Mouse (Mus musculus) intestine, embryonic 16.5 days (tissue): Measurements from ENCODE around the gene Ppp1r17. TPM values are rescaled to one million over a fixed set of nuclear protein-coding genes. Genes with fewer than 3 reads are reported as not detected.

ENCODE experiments used
- ATAC-seq: fragments of 200-750 bp; cut with Nextera tagmentation; 2 replicates; pipeline ENCODE4 v1.8.0; 2017; ENCODE audit warnings: moderate TSS enrichment, moderate library complexity
- H3K27ac ChIP-seq: fragments of 300-500 bp; sonication (generic); 2 replicates; pipeline ENCODE4 v1.5.1; 2014; ENCODE audit warnings: mild to moderate bottlenecking, low read length
- H3K27me3 ChIP-seq: fragments of 300-500 bp; sonication (generic); replicated peaks from 2 replicates; pipeline ENCODE4 v1.6.1; 2014; ENCODE audit warnings: low read length, control low read depth, mixed read lengths; ENCODE audit not compliant: control insufficient read depth, insufficient read depth
- H3K36me3 ChIP-seq: fragments of 300-500 bp; sonication (generic); 2 replicates; pipeline ENCODE4 v1.6.1; 2014; ENCODE audit warnings: low read length, control low read depth; ENCODE audit not compliant: control insufficient read depth, insufficient read depth
- H3K4me1 ChIP-seq: fragments of 300-500 bp; sonication (generic); 2 replicates; pipeline ENCODE4 v1.6.1; 2014; ENCODE audit warnings: low read length, control low read depth, mixed read lengths; ENCODE audit not compliant: control insufficient read depth, insufficient read depth
- H3K4me2 ChIP-seq: fragments of 300-500 bp; sonication (generic); 2 replicates; pipeline ENCODE4 v1.6.1; 2014; ENCODE audit warnings: low read depth, low read length, control low read depth
- H3K4me3 ChIP-seq: fragments of 300-500 bp; sonication (generic); 2 replicates; pipeline ENCODE4 v1.5.1; 2014; ENCODE audit warnings: mild to moderate bottlenecking, low read length
- H3K9ac ChIP-seq: fragments of 300-500 bp; sonication (generic); 2 replicates; pipeline ENCODE4 v1.6.1; 2014; ENCODE audit warnings: low read depth, low read length
- H3K9me3 ChIP-seq: fragments of 300-500 bp; sonication (generic); 2 replicates; pipeline ENCODE4 v1.6.1; 2016; ENCODE audit warnings: low read length, control low read depth; ENCODE audit not compliant: control insufficient read depth
- WGBS: fragments of 180-500 bp; shearing (Covaris S2); extraction: QIAGEN DNeasy Blood & Tissue Kit; methylation state at CpG from one replicate; pipeline ENCODE4 v1.1.7; 2014; 5-methylcytosine and 5-hydroxymethylcytosine counted together
- polyA plus RNA-seq: library from polyadenylated mRNA; unstranded; fragments of >200 nt; fragmentation: Nextera tagmentation; extraction: Ambion mirVana; gene quantifications from 2 replicates; pipeline ENCODE4 v1.2.1, GENCODE M21; 2015

The Ppp1r17 gene
- 0.17 and 0.29 TPM in 2 replicates for polyA plus RNA-seq

GRCm38 (mm10) chr6:56017291-56017994 lies at the start of gene Ppp1r17:
Gene Ppp1r17, plus strand, starts transcription at chr6:56017497.
- H3K9me3 ChIP-seq, result no peaks in the 10 kb centered on the region
- ATAC-seq, result no peak
- WGBS, result 63% methylated on average over 16 of the region's 16 CpGs

GRCm38 (mm10) chr6:55972998-55973397 lies 44.3 kb upstream of the Ppp1r17 start:
- H3K9ac ChIP-seq, result no peak overlapping the region
- no peak for ATAC-seq
- no peak overlapping the region for H3K27ac ChIP-seq
- no peaks in the 10 kb centered on the region for H3K4me1 ChIP-seq
- H3K27me3 ChIP-seq, result no peaks in the 10 kb centered on the region
- H3K9me3 ChIP-seq, result no peaks in the 10 kb centered on the region
- no peaks in the 10 kb centered on the region for H3K36me3 ChIP-seq
- no peak overlapping the region for H3K4me2 ChIP-seq
- H3K4me3 ChIP-seq, result no peak overlapping the region

More at GRCm38 (mm10) chr6:56017291-56017994, at the start of gene Ppp1r17:
- Histone ChIP-seq H3K4me1 (no peaks in the 10 kb centered on the region), H3K4me2 (no peak within 1 kb of the TSS), H3K27me3 (no peaks in the 10 kb centered on the region), H3K9ac (no peak within 1 kb of the TSS), H3K27ac (no peak within 1 kb of the TSS), H3K36me3 (no peaks in the 10 kb centered on the region), H3K4me3 (no peak within 1 kb of the TSS)

GRCm38 (mm10) chr6:55979766-55980165 lies 37.5 kb upstream of the Ppp1r17 start:
- 87% methylated on average over 2 of the region's 2 CpGs for WGBS
- H3K9ac ChIP-seq, result no peak overlapping the region
- H3K27ac ChIP-seq, result no peak overlapping the region
- no peaks in the 10 kb centered on the region for H3K36me3 ChIP-seq
- H3K4me3 ChIP-seq, result no peak overlapping the region
- no peaks in the 10 kb centered on the region for H3K4me1 ChIP-seq
- no peak for ATAC-seq
- H3K9me3 ChIP-seq, result no peaks in the 10 kb centered on the region
- H3K27me3 ChIP-seq, result no peaks in the 10 kb centered on the region
- H3K4me2 ChIP-seq, result no peak overlapping the region

- no peak overlapping the region for H3K4me3 ChIP-seq
- no peak overlapping the region for H3K9ac ChIP-seq
- 81% methylated on average over 4 of the region's 4 CpGs for WGBS
- no peaks in the 10 kb centered on the region for H3K4me1 ChIP-seq
- H3K27ac ChIP-seq, result no peak overlapping the region
- H3K9me3 ChIP-seq, result no peaks in the 10 kb centered on the region
- no peaks in the 10 kb centered on the region for H3K36me3 ChIP-seq
- no peaks in the 10 kb centered on the region for H3K27me3 ChIP-seq
- no peak overlapping the region for H3K4me2 ChIP-seq
- no peak for ATAC-seq
Observed at GRCm38 (mm10) chr6:56008711-56009110, 8.6 kb upstream of the Ppp1r17 start.

- no peak overlapping the region for H3K27ac ChIP-seq
- no peak overlapping the region for H3K9ac ChIP-seq
- no peak overlapping the region for H3K4me2 ChIP-seq
- 75% methylated on average over 5 of the region's 5 CpGs for WGBS
- no peak for ATAC-seq
- H3K4me3 ChIP-seq, result no peak overlapping the region
- H3K27me3 ChIP-seq, result no peaks in the 10 kb centered on the region
- no peaks in the 10 kb centered on the region for H3K9me3 ChIP-seq
- H3K36me3 ChIP-seq, result no peaks in the 10 kb centered on the region
- no peaks in the 10 kb centered on the region for H3K4me1 ChIP-seq
Observed at GRCm38 (mm10) chr6:56012384-56012783, 4.9 kb upstream of the Ppp1r17 start.

- Histone ChIP-seq H3K36me3 (no peaks in the 10 kb centered on the region), H3K4me1 (no peaks in the 10 kb centered on the region), H3K27me3 (no peaks in the 10 kb centered on the region), H3K9ac (no peak overlapping the region), H3K4me2 (no peak overlapping the region), H3K27ac (no peak overlapping the region), H3K4me3 (no peak overlapping the region), H3K9me3 (no peaks in the 10 kb centered on the region)
- ATAC-seq, result no peak
- 42% methylated on average over 2 of the region's 2 CpGs for WGBS
Observed at GRCm38 (mm10) chr6:56019632-56020031, 2.3 kb downstream of the Ppp1r17 start.

GRCm38 (mm10) chr6:56025533-56025932 lies 8.2 kb downstream of the Ppp1r17 start:
- Histone ChIP-seq H3K27ac (no peak overlapping the region), H3K4me3 (no peak overlapping the region), H3K9me3 (no peaks in the 10 kb centered on the region), H3K9ac (no peak overlapping the region), H3K27me3 (no peaks in the 10 kb centered on the region), H3K4me2 (no peak overlapping the region), H3K4me1 (no peaks in the 10 kb centered on the region), H3K36me3 (no peaks in the 10 kb centered on the region)
- no peak for ATAC-seq
- 68% methylated on average over 2 of the region's 2 CpGs for whole genome bisulfite sequencing

GRCm38 (mm10) chr6:56027318-56027717 lies 10.0 kb downstream of the Ppp1r17 start:
- Histone ChIP-seq H3K4me1 (no peaks in the 10 kb centered on the region), H3K9me3 (no peaks in the 10 kb centered on the region), H3K27ac (no peak overlapping the region), H3K27me3 (no peaks in the 10 kb centered on the region), H3K9ac (no peak overlapping the region), H3K36me3 (no peaks in the 10 kb centered on the region), H3K4me3 (no peak overlapping the region), H3K4me2 (no peak overlapping the region)
- 60% methylated on average over 6 of the region's 6 CpGs for WGBS
- no peak for ATAC-seq

GRCm38 (mm10) chr6:56027966-56028365 lies 10.7 kb downstream of the Ppp1r17 start:
- WGBS, result 81% methylated on average over 5 of the region's 5 CpGs
- no peak overlapping the region for H3K4me2 ChIP-seq
- H3K9me3 ChIP-seq, result no peaks in the 10 kb centered on the region
- no peaks in the 10 kb centered on the region for H3K27me3 ChIP-seq
- H3K9ac ChIP-seq, result no peak overlapping the region
- ATAC-seq, result no peak
- H3K4me1 ChIP-seq, result no peaks in the 10 kb centered on the region
- H3K4me3 ChIP-seq, result no peak overlapping the region
- H3K27ac ChIP-seq, result no peak overlapping the region
- H3K36me3 ChIP-seq, result no peaks in the 10 kb centered on the region

GRCm38 (mm10) chr6:56029986-56030385 lies 12.7 kb downstream of the Ppp1r17 start:
- H3K9me3 ChIP-seq, result no peaks in the 10 kb centered on the region
- no peaks in the 10 kb centered on the region for H3K36me3 ChIP-seq
- H3K27ac ChIP-seq, result no peak overlapping the region
- no peak for ATAC-seq
- H3K27me3 ChIP-seq, result no peaks in the 10 kb centered on the region
- no peaks in the 10 kb centered on the region for H3K4me1 ChIP-seq
- no peak overlapping the region for H3K9ac ChIP-seq
- 54% methylated on average over 5 of the region's 5 CpGs for WGBS
- no peak overlapping the region for H3K4me3 ChIP-seq
- no peak overlapping the region for H3K4me2 ChIP-seq
